Mouse (Mus musculus) embryonic facial prominence, embryonic 10.5 days (tissue): ENCODE measurements around the gene Erc1. TPM values are rescaled to one million over a fixed set of nuclear protein-coding genes. Genes with fewer than 3 reads are reported as not detected.

Source experiments
- DNase-seq: peaks from one replicate; pipeline ENCODE4 v3.0.0-alpha.2; 2017; ENCODE audit warnings: low spot score
- H3K27ac ChIP-seq: fragments of 300-500 bp; sonication (generic); replicated peaks from 2 replicates; pipeline ENCODE4 v1.5.1; 2016; ENCODE audit warnings: mild to moderate bottlenecking
- H3K27me3 ChIP-seq: fragments of 300-500 bp; sonication (generic); replicated peaks from 2 replicates; pipeline ENCODE4 v1.6.1; 2016; ENCODE audit warnings: low read depth, mild to moderate bottlenecking; ENCODE audit not compliant: poor library complexity, severe bottlenecking
- H3K36me3 ChIP-seq: fragments of 300-500 bp; sonication (generic); replicated peaks from 2 replicates; pipeline ENCODE4 v1.6.1; 2016; ENCODE audit warnings: mild to moderate bottlenecking, moderate library complexity
- H3K4me1 ChIP-seq: fragments of 300-500 bp; sonication (generic); 2 replicates; pipeline ENCODE4 v1.6.1; 2016
- H3K4me3 ChIP-seq: fragments of 300-500 bp; sonication (generic); 2 replicates; pipeline ENCODE4 v1.5.1; 2016; ENCODE audit warnings: mild to moderate bottlenecking, moderate library complexity
- H3K9me3 ChIP-seq: fragments of 300-500 bp; sonication (generic); 2 replicates; pipeline ENCODE4 v1.6.1; 2016; ENCODE audit warnings: mild to moderate bottlenecking
- WGBS: fragments of 180-500 bp; shearing (Covaris S2); methylation state at CpG from one replicate; pipeline ENCODE4 v1.1.7; 2016; 5-methylcytosine and 5-hydroxymethylcytosine counted together
- polyA plus RNA-seq: library from polyadenylated mRNA; unstranded; fragments of >200 nt; fragmentation: Nextera tagmentation; extraction: Ambion mirVana; gene quantifications from 2 replicates; pipeline ENCODE4 v1.2.1, GENCODE M21; 2016

Erc1 gene
- polyA plus RNA-seq, 1 experiment from 2014 or later, result 24.9 TPM

DNA sequence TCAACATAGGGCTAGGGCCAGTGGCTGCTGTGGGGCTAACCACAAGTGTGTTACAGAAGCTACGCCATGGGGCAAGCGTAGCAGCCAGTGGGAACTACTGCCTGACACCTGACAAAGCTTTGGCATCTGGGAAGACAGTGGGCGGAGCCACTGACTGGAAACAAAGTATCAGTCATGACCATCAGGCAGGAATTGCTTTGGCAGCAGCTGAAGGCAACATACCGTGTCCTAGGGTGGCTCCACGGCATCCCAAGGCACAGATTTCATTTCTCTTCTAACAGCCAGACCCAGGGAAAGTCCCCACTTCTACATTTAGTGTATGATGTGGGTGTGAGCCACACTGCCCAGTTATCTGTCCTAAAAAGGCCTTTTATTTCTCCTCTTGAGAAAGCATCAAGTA lies 321.5 kb downstream of the Erc1 start:
- Histone ChIP-seq H3K9me3 (no peaks in the 10 kb centered on the region), H3K36me3 (no peaks in the 10 kb centered on the region), H3K4me1 (peaks cover 27% of the 10 kb centered on the region), H3K27me3 (no peaks in the 10 kb centered on the region), H3K4me3 (no peak overlapping the region), H3K27ac (no peak overlapping the region)
- 77% methylated on average over 5 of the region's 5 CpGs for WGBS
- no peak for DNase-seq

DNA sequence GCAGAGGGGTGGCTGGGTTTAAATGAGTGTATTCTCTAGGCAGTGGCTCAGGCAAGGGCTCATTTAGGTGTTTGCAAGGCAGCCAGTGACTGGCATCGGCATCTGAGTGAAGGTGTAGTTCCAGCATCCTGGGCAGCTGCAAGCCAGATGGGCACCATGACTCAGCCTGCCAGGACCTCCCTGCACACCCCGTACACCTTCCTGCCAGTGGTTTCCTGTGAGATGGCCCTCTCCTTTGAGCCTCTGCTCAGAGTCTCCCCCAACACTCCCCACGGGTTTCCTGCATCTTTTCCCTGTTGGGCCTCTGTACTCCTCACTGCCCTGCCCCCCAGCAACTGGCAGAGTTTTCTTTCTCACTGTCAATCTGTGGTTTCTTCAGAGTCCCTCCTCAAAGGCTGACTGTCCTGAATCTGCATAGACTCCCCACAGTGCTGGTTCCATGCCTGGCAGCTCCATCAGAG lies 326.0 kb downstream of the Erc1 start:
- peaks cover 36% of the 10 kb centered on the region for H3K4me1 ChIP-seq
- peak overlapping the region; percentile 21; the same call in 1 of the 2 replicates for H3K27ac ChIP-seq
- H3K4me3 ChIP-seq, result no peak overlapping the region
- 30% methylated on average over 3 of the region's 3 CpGs for WGBS
- DNase-seq, result no peak
- H3K36me3 ChIP-seq, result peaks cover 2% of the 10 kb centered on the region; the same call in 1 of the 2 replicates
- H3K9me3 ChIP-seq, result no peaks in the 10 kb centered on the region
- H3K27me3 ChIP-seq, result no peaks in the 10 kb centered on the region

DNA sequence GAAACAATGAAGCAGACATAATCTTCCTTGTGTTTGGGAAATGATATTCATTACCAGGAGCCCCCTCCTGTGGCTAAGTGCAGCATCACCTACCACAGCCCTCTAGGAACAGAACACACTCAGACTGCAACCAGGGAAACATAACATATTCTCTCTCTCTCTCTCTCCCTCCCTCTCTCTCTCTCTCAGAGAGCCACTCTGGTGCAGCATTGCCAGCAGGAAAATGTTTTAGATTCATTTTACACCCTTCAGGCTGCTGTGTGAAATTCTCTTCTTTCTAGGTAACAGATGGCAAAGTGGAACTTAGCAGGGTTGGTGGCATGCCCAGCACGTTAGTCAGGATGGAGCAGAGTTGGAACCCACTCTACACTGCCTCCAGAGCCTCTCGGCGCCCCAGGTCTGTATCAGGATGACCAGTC lies 326.5 kb downstream of the Erc1 start:
- DNase-seq, result no peak
- 78% methylated on average over 3 of the region's 3 CpGs for WGBS
- peaks cover 34% of the 10 kb centered on the region for H3K4me1 ChIP-seq
- no peaks in the 10 kb centered on the region for H3K27me3 ChIP-seq
- H3K27ac ChIP-seq, result peak overlapping the region; percentile 21; the same call in 1 of the 2 replicates
- 0 out of 2 replicates have a peak, but pooled peaks cover 3% of the 10 kb centered on the region for H3K9me3 ChIP-seq
- H3K4me3 ChIP-seq, result no peak overlapping the region
- H3K36me3 ChIP-seq, result peaks cover 7% of the 10 kb centered on the region

Other genes with a start within 250 kb of the Erc1 start
- gene Rad52, start 54.5 kb upstream of the Erc1 start, polyA plus RNA-seq, result 23.7 and 24.0 TPM in 2 replicates
- 47.9 and 49.5 TPM in 2 replicates for gene Wnk1, start 190.5 kb upstream of the Erc1 start, polyA plus RNA-seq
- not detected in 2 replicates for gene Ninj2, start 245.2 kb upstream of the Erc1 start, polyA plus RNA-seq